Mouse (Mus musculus): ENCODE results near the gene Arl6ip4.

- TF ChIP-seq POLR2A (IDR thresholded peaks at IDR 0.05; ENCODE audit: low read depth, low read length) = no peak
- no peak for TF ChIP-seq CTCF (conservative IDR thresholded peaks at IDR 0.05; ENCODE audit: insufficient read depth, insufficient read length, low read depth, low read length)
These were observed 50.9 kb downstream of the Arl6ip4 start for GRCm38 (mm10) chr5:124166741-124167140.
